Mouse (Mus musculus) B cell, adult 62 days (primary cell): ENCODE results near the gene Thap3. TPM values are rescaled to one million over a fixed set of nuclear protein-coding genes. Genes with fewer than 3 reads are reported as not detected.

Experiments
- total RNA-seq: library from RNA; stranded (reverse); gene quantifications from 4 replicates; pipeline ENCODE4 v1.2.4, GENCODE M21; 2023

Thap3 gene
- total RNA-seq, result 31.2 to 45.4 TPM (median 36.3 TPM) in 4 replicates

GRCm38 (mm10) chr4:151988342-151989109 lies at the start of gene Thap3:
Thap3 (minus strand) TSS chr4:151988997.

DNA sequence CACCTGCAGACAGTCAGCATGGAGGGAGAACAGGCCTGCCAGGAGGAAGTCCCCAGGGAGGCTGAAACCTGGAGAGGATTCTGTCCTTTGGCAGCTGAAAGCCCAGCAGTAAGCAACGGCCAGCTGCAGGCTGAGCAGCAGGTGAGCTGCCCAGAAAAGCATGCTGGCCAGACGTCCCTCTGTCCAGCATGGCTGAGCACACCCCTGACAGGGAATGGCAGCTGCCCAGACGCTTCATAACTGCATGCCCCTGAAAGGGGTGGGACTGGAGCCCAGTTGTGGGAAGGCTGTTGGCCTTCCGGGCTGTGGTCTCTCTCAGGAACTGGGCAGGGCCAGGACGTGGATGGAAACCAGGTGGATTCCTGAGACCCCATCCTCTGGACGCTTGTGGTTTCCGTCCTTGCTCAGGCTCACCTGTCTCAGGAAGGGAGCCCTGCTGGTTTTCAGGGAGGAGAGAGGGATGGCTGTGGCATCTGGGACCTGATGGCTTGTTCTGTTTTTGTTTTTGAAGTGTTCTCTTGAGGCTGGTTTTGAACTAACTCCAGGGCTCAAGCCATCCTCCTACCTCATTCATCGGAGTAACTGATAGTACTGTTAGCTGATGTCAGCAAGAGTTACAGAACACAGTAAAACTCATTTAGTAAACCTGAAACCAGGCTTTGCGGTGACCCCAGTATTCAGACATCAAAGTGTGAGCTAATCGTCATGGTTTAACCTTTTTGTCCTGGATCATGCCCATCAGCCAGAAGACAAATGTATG lies 49.6 kb upstream of the Thap3 start, which contains the start of gene Tas1r1:
TSS of gene Tas1r1 (minus strand) at position 344 of the 760 bp plus-strand sequence.

DNA sequence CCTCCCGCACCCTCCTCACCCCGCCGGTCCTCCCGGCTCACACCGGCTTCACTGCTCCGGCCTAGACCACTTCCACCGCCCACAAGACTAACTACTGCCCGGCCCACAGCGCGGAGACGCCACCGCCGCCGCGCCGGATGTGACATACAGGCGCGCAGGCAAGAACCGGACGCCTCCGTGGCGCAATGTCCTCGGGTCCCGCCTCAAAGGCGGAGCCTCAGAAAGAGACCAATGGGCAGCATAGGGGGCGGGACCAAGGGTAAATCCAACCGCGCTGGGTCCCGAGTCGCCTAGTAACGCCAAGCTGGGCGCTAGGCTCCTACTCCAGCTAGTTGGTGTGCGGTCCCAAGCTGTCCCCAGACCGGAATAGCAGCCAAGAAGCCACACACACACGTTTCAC lies 38.7 kb upstream of the Thap3 start, which contains the start of gene Zbtb48:
TSS of gene Zbtb48 (minus strand) at position 148 of the 400 bp plus-strand sequence.

GRCm38 (mm10) chr4:152008622-152009075 lies 19.9 kb upstream of the Thap3 start, which contains the start of gene Klhl21:
Klhl21 (plus strand) TSS chr4:152008803.

DNA sequence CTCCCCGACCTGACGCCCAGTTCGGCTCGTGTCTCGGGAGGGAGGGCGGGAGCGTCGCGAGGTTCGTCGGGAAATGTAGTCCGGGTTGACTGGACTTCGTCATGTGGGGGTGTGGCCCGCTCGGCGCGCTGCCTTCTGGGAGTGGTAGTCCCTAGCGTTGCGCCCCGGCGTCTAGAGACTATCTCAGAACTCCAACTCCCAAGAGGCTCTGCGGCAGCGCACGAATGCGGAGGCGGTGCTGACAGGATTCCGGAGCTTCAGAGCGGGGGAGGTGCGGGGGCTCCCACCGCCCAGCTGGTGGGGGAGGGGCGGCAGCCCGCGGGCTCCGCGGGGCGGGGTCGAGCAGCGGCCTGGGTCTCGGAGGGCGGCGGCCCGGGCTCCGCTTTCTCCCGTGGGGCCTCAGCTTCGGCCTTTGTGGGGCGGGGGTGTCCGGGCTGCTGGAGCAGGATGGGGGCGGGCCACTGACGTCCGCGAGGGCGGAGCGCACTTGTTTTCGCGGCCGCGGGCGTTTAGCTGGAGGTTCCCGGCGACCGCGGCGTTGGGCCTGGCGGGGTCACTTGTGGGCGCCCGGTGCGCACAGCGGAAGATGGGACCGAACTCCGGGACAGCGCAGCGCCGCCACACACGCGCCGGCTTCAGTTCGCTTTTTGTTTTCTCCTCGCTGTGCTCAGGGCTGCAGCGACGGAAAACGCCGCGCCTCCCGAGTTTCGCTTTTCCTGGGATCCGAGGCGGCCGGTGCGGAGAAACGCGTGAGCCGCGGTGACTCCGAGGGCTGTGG lies 7.6 kb upstream of the Thap3 start, which contains the start of gene Phf13:
TSS of gene Phf13 (minus strand) at position 86 of the 778 bp plus-strand sequence.

GRCm38 (mm10) chr4:151933505-151934214 lies 55.1 kb downstream of the Thap3 start, which contains the start of gene Dnajc11:
Dnajc11 (plus strand) TSS chr4:151933691.

Other genes starting within 250 kb of the Thap3 start
- 43.2 to 53.2 TPM (median 49.6 TPM) in 4 replicates for gene Camta1, start 127.1 kb downstream of the Thap3 start, total RNA-seq
- 68.5 to 81.5 TPM (median 74.4 TPM) in 4 replicates for gene Dnajc11, start 55.3 kb downstream of the Thap3 start, total RNA-seq
- gene Phf13, start 7.3 kb upstream of the Thap3 start, total RNA-seq, result 3.9 to 5.2 TPM (median 4.4 TPM) in 4 replicates
- gene Klhl21, start 19.8 kb upstream of the Thap3 start, total RNA-seq, result 18.7 to 19.6 TPM (median 19.3 TPM) in 4 replicates
- gene Zbtb48, start 38.7 kb upstream of the Thap3 start, total RNA-seq, result 17.9 to 27.9 TPM (median 23.9 TPM) in 4 replicates
- not detected in 4 replicates for gene Tas1r1, start 49.6 kb upstream of the Thap3 start, total RNA-seq
- gene Nol9, start 50.3 kb upstream of the Thap3 start, total RNA-seq, result 39.4 to 44.4 TPM (median 41.6 TPM) in 4 replicates
- 1.5 to 5.8 TPM (median 3.5 TPM) in 4 replicates for gene Plekhg5, start 83.5 kb upstream of the Thap3 start, total RNA-seq
- gene Tnfrsf25, start 126.9 kb upstream of the Thap3 start, total RNA-seq, result 0.56 TPM in 1 of 4 replicates, not detected in the others
- gene Espn, start 163.4 kb upstream of the Thap3 start, total RNA-seq, result 0.92 to 1.9 TPM (median 1.4 TPM) in 4 replicates
- not detected in 4 replicates for gene Hes2, start 169.9 kb upstream of the Thap3 start, total RNA-seq
- 2.1 to 4.7 TPM (median 3.1 TPM) in 4 replicates for gene Acot7, start 189.1 kb upstream of the Thap3 start, total RNA-seq